Mouse (Mus musculus) kidney, adult 11 months (tissue): ENCODE results near the gene Zfp148.

Experiments used
- DNase-seq: peaks from one replicate; pipeline ENCODE4 v3.0.0; 2022

The Zfp148 gene

DNA sequence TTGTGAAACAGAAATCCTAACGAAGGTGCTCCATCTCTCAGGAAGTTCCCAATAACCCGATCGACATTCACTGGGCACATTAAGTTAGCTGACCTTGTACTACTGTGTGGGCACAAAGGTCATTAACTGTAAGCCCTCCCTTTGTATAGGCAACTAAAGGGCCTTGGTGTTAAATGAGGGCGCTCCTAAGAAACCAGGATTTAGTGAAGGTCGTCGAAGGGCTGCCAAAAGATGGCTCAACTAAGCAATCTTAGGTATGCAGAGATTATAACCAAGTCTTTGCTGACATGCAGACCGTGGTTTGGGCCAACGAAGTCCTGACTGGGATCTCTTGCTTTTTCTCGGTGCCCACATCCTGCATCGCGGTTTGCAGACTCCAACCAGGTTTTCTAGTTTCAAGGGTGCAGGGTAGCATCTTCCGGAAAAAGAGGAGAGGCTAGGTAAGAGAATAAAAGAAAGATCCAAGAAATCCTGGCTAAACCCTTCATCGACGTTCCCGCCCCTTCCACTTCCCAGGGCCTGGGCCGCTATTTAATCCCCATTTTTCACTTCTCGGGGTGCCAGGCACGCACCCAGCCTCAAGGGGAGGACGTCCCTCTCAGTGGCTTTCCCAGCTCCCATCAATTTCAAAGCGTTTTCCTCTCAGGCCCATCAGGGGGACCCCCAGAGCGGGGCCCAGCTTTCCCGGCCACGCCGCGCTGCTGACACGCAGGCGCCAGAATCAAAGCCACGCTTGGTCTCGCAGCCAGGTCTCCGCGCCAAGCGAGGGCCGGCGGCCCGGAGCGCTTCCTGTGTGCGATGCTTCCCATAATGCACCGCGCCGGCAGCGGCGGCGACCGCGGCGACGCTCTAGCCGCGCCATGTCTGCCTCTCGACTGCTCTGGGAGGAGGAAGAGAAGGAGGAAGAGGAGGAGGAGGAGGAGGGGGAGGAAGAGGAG is at the start of gene Zfp148:
TSS of gene Zfp148 (plus strand) at position 893 of the 938 bp plus-strand sequence.
- peak; percentile 84 for DNase-seq

DNA sequence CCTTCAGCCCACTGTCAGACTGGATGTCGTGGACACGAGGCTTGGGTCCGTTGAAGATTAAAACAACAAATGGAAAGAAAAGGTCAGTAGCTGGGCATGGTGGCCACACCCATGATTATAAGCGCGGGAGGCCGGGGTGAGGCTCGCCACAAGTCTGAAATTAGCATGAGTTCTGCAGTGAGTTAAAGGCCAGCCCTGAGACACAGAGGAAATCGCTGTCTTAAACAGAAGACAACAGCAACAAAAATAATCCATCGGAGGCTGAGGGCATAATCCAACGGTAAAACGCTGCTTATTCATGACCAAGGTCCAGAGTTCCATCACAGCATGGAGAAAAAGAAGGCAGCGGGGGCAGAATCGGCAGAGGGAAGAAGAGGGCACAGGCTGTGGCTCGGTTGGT is 47.6 kb upstream of the Zfp148 start:
- peak; percentile 51 for DNase-seq

DNA sequence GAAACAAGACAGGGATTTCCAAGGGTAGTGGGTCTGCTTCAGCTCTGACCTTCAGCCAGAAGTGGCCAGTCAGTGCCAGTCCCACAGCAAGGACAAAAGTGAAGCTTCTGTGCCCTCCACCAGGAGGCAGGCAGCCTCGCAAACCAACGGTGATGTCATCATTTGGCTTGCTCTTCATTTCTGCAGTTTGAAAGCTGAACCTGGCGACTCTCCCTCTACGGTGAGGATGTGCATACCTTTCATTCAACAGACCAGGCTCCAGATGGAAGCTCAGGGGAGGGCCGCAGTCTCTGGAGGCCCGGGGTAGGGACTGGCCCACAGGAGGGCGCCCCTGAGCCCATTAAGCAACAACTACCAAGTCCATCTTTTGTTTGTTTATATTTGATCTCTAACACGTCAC is 43.5 kb upstream of the Zfp148 start:
- peak; percentile 83 for DNase-seq

DNA sequence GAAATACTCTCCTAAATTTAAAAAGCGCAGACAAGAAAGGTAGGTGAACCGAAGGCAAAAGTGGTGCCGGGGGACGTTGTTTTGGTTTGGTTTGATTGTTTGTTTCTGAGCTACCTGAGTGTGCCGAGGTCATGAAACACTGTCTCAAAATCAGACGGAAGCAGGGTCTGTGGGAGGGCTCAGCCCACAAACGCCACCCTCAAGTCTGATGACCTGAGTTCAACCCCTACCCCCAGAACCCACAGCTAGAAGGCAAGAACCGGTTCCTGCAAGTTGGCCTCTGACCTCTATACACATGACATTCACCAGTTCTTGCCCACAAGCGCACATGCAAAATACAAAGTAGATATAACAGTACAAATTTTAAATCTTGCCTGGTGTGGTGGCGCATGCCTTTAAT is 43.0 kb upstream of the Zfp148 start:
- DNase-seq: no peak

DNA sequence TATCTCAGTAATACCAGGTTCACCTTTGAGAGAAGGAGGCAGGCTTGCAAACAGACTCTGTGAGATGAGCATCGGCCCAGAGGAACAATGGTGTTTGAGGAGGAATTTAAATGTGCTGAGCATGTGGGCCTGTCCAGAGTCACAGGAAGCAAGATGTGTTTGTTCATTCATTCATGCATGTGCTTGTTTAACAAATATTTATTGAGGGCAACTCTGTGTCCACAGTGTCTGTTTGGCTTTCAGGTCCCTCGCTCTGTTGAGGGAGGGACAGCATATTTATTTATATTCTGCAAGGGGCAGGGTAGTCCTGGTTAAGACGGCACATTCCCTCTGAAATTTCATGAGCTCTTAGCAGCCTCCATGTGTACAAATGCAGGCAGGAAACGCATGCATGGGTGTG is 42.1 kb upstream of the Zfp148 start:
- no peak for DNase-seq

DNA sequence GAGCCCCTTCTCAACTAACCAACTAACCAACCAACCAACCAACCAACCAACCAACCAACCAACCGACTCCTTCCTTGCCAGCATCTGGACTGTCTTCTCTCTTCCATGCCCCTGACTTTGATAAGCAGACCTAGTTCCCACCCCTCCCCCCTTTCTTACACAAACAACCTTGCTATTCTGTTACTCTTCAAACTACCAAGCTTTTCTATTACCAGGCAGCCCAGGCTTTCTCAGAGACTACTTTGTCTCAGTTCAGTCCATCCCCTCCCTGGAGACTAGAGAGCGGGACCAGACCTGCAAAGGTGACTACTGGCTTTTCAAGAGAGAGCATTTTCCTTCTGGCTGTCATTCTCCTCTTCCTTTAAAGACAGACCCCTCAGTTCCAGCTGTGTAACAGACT is 41.2 kb upstream of the Zfp148 start:
- no peak for DNase-seq

DNA sequence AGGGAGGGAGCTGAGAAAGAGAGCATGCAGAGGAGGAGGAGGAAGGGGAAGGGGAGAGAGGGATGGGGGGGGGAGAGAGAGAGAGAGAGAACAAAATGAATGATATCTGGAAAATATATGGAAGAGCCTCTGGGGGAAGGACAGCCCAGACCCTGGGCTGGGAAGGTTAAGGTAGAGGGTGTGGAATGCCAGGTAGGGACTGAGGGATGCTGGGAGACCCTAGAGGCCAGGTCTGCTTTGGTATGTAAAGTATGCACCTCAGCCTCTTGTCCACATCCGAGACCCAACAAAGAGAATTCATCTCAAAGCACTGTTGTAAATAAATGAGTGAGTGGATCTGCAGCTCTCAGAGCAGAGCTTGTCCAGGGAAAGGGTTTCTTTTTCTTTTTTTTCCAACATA is 38.3 kb upstream of the Zfp148 start:
- DNase-seq: no peak

DNA sequence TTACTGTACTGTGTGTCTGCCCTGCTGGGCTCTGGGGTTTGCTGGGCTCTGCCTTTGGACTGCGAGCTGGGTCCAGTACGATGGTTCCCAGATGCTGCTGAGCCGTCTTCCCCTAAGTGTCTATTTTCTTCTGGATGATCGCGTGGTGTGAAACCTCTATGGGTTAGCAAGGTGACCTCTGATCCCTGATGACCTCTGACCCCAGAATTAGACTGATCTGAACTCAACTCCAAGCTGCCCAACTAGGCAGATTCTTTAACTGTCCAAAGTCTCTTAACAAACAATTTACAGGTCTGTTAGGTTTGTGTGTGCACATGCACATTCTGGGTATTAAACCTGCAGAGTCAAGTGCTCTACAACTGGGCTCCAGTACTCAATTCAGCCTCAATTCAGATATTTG is 37.5 kb upstream of the Zfp148 start:
- DNase-seq: peak; percentile 33

DNA sequence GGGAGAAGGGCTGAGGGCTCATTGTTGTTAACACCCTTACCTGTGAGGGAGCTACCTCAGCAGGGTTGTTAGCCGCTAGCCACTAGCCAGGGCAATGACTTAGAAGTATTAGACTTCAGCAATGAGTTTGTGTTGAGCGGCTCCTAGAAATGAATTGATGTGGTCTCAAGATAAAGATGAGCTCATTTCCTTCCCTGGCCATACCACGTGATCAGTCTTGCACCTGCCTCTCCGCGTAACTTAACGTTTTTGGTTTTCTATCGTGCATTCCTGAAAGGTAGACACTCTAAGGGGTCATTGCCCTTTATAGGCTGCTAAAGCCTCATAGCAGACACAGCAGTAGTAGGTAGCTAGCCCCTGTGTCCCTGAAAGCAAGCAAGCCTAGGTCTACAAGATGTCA is 37.0 kb upstream of the Zfp148 start:
- no peak for DNase-seq

DNA sequence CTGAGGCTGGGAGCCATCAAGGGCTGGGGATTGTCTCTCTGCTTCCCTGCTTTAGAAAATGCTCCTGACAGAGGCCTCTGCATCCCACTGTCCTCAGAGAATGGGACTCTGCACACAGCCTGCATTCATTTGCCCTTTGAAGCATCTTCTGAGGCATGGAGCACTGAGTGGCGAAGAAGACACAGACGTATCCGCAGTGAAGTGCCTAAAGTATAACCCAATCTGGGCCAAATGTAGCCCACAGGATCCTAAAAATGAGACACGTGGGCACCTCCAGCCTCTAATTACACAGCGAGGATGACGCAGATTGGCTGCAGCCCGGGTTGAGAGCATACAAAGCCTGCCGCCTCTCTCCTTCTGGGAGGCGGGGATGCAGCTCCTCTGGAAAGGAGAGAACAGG is 36.3 kb upstream of the Zfp148 start:
- DNase-seq: no peak

DNA sequence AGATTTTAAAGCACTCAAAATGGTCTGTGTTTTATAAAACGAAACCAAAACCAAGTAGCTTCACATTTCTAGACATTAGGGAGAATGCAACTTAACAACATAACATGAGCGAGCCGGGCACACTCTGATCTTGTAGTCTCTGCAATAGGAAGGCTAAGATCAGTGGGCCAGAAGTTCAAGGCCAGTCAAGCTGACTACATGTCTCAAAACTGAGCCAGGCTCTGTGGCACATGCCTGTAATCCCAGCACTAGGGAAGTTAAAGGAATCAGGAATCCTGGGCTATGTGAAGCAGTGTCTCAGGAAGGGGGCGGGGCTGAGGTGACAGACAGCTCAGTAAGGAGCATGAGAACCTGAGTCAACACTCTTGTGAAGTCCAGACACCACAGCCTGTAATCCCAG is 35.8 kb upstream of the Zfp148 start:
- no peak for DNase-seq

DNA sequence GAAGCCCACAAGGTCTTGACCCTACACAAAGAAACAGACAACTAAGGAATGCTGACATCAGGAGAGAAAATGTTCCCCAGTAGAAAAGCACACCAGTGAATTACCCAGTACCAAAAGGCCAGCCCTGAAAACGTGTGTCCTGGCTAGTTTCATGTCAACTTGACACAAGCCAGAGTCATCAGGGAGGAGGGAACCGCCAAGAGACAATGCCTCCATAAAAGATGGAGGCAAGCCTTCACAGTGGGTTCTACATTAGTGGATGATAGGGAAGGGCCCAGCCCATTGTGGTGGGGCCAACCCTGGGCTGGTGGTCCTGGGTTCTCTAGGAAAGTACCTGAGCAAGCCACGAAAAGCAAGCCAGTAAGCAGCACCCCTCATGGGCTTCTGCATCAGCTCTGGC is 34.3 kb upstream of the Zfp148 start:
- no peak for DNase-seq

DNA sequence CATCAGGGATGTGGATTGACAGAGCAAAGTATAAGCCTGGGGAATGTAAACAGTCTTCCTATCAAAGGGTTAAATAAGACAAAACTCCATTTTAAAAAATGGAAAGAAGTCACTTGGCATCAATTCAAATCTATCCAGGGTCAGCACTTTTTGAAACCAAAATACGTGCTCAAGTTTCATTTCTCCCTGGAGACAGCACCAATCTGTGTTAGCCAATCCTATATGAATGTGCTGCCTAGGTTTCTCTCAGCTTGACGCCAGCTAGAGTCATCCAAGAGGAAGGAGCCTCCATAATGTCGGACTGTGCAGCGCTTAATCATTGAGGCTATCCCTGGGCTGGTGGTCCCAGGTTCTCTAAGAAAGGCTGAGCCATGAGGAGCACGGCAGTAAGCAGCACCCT is 33.5 kb upstream of the Zfp148 start:
- DNase-seq: no peak

DNA sequence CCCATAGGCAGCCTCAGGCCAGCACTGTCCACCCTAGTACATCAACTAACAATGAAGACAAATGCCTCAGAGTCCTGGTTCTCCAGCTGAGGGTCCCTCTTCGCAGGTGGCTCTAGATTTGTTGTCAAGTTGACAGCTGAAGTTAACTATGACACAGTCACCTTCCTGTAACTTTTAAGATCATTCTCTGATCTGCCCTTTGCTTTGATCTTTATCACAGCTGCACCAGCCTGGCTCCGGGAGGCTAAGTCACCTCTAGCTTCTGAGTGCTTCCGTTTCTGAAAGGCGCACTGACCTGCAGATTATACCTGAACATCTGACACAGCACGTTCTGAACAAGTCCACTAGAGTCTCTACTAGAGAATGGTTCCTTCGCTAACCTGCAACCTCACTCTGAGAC is 22.8 kb upstream of the Zfp148 start:
- DNase-seq: no peak

DNA sequence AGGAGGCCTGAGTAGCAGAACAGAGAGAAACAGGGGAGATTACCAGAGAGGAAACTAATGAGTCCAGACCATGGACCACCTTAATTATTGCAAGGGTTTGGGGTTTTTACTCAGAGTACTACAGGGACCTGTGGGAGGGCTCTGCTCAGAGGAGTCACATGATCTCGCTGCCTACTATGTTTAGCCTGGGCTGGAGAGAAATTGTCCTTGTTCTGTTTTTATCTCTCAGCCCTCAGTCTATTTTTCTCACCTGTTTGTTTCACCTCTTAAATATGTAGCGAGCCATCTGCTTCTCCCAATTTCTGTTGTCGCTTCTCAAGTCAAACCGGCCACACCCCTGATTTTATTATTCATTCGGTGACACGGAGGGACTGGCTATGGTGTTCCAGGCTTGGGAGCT is 14.9 kb upstream of the Zfp148 start:
- no peak for DNase-seq

DNA sequence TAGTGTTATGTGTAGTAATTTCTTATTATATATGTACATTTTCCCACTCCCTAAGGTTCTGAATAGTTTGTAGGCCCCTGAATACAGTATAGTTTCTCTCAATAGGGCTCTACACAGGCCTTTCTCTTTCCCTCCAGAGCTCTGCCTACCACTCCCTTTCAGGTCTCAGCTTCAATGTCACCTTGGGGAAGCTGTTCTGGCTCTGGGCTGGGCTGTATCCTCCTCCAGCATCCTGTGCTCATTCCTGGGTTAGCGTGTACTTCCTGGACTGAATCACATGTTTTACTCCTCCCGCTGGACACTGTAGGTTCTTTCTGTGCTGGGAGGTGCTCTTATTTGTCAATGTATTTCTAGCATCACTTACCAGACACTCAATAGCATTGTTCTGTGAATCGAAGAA is 12.0 kb upstream of the Zfp148 start:
- DNase-seq: no peak

DNA sequence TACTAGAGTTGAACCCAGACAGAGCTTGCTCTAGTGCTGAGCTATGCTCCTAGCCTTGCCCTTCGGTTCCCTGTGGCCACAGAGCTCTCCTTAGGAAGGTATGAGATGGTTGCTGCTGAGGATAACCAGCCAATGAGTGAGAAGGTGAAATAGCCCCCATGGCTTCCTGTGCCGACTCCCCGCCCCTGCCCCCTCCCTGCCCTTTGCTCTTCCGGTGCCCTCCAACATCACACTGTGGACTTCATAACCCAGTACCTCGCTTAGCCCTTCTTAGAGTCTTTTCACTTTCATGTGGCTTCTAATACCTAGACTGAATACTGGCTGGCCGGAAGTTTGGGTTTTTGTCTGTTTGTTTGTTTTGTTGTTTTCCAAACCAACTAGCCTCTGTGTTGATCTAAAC is 9.8 kb upstream of the Zfp148 start:
- no peak for DNase-seq

DNA sequence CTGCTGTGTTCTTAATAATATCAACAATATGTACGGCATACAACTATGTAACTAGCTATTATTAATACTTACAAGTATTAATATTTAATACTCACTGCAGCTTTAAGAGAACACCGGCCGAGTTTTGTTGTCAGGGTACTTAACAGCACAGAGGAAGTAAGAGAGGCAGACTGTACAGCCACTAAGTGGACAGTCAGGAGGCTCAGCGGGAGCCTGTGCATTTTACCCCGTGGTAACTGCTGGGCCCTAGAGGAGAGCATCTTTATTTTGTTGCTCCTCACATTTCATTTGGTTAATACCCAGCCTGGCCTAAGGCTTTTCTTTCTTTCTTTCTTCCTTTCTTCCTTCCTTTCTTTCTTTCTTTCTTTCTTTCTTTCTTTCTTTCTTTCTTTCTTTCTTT is 8.0 kb upstream of the Zfp148 start:
- no peak for DNase-seq

DNA sequence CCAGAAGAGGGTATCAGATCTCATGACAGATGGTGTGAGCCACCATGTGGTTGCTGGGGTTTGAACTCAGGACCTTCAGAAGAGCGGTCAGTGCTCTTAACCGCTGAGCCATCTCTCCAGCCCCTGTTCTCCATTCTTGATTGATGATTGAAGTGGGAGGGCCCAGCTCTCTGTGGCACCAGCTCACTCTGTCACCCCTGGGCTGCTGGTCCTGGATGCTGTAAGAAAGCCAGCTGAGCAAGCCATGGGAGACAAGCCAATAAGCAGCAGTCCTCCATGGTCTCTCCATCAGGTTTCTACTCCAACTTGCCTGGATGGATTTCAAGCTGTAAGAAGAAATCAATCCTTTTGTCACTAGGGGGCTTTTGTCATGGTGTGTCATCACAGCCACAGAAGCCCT is 7.3 kb upstream of the Zfp148 start:
- no peak for DNase-seq

DNA sequence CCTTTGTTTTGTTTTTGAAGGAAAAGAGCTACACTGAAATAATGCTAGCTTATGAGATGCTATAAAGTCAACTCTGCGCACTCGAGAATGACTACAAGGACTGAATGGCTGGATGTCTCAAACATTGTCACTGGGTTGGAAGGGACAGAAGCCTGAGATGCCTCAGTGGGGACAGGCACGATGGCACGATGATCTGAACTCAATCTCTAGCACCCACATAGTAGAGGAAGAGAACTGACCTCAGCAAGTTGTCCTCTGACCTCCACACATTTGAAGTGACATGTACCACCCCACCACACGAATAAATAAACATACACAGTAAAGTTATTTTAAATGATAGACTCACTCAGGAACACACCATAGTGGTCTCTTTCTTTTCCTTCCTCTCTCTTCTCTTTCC is 4.4 kb upstream of the Zfp148 start:
- DNase-seq: no peak

DNA sequence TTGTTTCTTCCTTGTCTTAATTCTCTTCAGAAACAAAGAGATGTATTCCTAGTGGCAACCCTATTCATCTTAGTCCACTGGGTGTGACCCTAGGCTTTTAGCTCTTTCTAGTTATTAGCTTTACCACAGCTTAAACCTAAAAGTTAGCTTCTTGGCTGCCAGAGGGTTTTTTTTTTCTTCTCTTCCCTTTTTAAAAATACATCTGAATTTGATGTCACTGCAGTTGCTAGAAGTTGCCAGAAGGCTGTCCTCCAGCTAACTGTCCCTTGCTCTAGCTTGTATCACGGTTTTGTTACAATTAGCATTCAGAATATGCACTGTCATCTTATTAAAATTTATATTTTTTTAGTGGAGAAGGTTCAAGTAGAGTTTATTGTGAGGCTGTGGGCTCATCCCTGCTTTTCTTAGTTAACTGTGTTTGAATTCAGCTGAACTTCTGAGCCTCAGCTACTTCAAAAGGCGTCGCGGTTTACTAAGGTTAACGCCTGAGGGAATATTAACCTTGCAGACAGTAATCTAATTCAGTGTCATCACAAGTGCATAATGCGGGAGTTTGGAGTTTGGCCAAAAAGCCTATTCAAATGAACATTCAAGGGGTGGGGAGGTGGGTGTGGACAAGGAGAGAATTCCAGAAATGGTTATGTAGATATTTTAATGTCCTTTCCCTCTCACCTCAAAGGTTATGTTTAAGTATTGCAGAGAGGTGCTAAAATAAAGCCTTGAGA is 1.3 kb upstream of the Zfp148 start:
- peak; percentile 20 for DNase-seq

DNA sequence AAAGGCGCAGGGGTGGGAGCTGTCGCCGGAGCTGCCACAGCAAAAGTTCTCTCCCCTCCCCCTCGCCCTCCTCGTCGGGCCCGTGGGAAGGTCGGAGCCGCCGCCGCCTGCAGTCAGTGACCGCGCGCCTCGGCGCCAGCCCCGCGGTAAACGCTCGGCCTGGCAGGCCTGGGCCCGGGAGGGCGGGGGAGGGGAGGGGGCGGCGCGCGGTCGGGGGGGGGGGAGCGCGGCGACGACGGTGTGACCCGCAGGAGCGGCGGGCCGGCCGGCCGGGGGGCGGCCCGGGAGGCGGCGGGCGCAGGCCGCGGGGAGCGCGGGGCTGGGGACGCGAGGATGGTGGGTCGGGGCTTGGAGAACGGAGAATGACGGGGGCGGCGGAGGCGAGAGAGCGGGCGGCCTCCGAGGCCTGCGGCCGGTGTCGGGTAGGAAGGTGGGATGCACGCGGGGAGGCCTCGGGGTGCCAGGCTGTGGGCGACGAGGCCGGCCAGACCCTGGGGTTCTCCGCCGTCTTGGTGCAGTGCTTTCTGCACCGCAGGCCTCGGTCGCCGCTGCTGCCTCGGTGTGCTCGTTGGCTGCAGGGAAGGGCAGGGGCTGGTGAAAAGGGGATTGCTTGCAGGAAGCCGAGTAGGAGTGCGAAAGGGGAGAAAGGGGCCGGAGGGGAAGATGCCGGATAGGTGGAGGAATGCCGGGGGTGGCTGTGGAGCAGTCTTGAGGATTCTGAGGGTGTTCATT is 412 bp downstream of the Zfp148 start:
- DNase-seq: peak; percentile 28

DNA sequence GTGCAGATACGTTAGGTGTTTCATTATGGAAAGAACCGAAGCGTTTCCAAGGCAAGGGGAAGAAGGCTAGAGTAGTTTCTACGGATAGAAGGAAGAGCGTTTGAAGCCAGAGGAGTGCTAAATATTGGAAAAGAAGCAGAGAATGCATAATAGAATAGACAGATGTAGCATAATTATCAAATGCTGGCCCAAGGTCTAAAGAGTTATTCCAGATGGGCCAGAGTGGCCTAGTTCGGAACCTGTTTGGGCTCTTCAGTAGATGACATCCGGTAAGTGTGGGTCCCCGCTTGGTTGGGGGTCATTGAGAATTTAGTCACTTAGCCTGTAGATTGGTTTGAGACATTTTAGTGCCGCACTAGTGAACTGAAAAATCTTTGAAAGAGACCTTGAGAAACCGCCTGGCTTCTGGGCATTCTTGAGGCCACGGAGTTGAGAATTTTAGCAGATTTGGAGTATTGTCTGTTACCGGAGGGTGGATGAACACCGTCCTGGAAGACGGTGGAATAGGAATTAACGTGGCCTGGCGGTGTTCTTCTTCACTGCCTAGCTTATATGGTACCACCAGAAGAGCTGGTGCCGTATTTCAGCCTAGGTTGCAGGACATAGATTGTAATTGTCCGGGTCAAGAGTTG is 1.1 kb downstream of the Zfp148 start:
- DNase-seq: no peak
